Mouse (Mus musculus) lung, adult 2 months (tissue): ENCODE data around the gene Fam126a.

Experiments
- CTCF ChIP-seq: fragments of 200-500 bp; IDR thresholded peaks from 2 replicates; pipeline ENCODE4 v1.5.1; 2011; ENCODE audit warnings: mild to moderate bottlenecking, low read length, control low read depth; ENCODE audit not compliant: insufficient read depth
- POLR2A ChIP-seq: fragments of 200-500 bp; IDR thresholded peaks from 2 replicates; pipeline ENCODE4 v1.6.1; 2011; ENCODE audit warnings: low read depth, mild to moderate bottlenecking, control low read depth, low read length, borderline replicate concordance; ENCODE audit errors: extremely low read depth

GRCm38 (mm10) chr5:24047001-24047400 is 16.5 kb upstream of the Fam126a start:
- TF ChIP-seq CTCF (no peak), POLR2A (no peak)
